Mouse (Mus musculus): ENCODE results near the gene Vmn1r178.

- no peak for TF ChIP-seq FLI1 (IDR thresholded peaks at IDR 0.05; ENCODE audit: low read length)
- TF ChIP-seq GATA1 (IDR thresholded peaks at IDR 0.05; ENCODE audit: borderline replicate concordance, low read length), result no peak
Measured at GRCm38 (mm10) chr7:23926678-23927077, 34.9 kb downstream of the Vmn1r178 start, which contains the start of gene Vmn1r179.
